Mouse (Mus musculus) forebrain, embryonic 16.5 days (tissue): ENCODE data around the gene Rbp7. TPM values are rescaled to one million over a fixed set of nuclear protein-coding genes. Genes with fewer than 3 reads are reported as not detected.

Experiments used
- ATAC-seq: fragments of 200-750 bp; cut with Nextera tagmentation; 2 replicates; pipeline ENCODE4 v1.8.0; 2017; ENCODE audit warnings: mild to moderate bottlenecking, moderate library complexity
- H3K27ac ChIP-seq: fragments of 300-500 bp; sonication (generic); 2 replicates; pipeline ENCODE4 v1.5.1; 2014; ENCODE audit warnings: low read length, control low read depth
- H3K27me3 ChIP-seq: fragments of 300-500 bp; sonication (generic); replicated peaks from 2 replicates; pipeline ENCODE4 v1.6.1; 2014; ENCODE audit warnings: low read length; ENCODE audit not compliant: control insufficient read depth, insufficient read depth
- H3K36me3 ChIP-seq: fragments of 300-500 bp; sonication (generic); 2 replicates; pipeline ENCODE4 v1.6.1; 2014; ENCODE audit not compliant: control insufficient read depth, insufficient read depth
- H3K4me1 ChIP-seq: fragments of 300-500 bp; sonication (generic); replicated peaks from 2 replicates; pipeline ENCODE4 v1.6.1; 2014; ENCODE audit warnings: low read length; ENCODE audit not compliant: control insufficient read depth, insufficient read depth
- H3K4me2 ChIP-seq: fragments of 300-500 bp; sonication (generic); 2 replicates; pipeline ENCODE4 v1.6.1; 2014; ENCODE audit warnings: mild to moderate bottlenecking, low read length, control low read depth
- H3K4me3 ChIP-seq: fragments of 300-500 bp; sonication (generic); replicated peaks from 2 replicates; pipeline ENCODE4 v1.5.1; 2014; ENCODE audit warnings: mild to moderate bottlenecking, low read length, control low read depth
- H3K9ac ChIP-seq: fragments of 300-500 bp; sonication (generic); replicated peaks from 2 replicates; pipeline ENCODE4 v1.6.1; 2014; ENCODE audit warnings: low read depth, low read length, control low read depth
- H3K9me3 ChIP-seq: fragments of 300-500 bp; sonication (generic); 2 replicates; pipeline ENCODE4 v1.6.1; 2016; ENCODE audit warnings: low read length; ENCODE audit not compliant: control insufficient read depth
- WGBS: fragments of 180-500 bp; shearing (Covaris S2); extraction: QIAGEN DNeasy Blood & Tissue Kit; methylation state at CpG from one replicate; pipeline ENCODE4 v1.1.7; 2014; 5-methylcytosine and 5-hydroxymethylcytosine counted together
- polyA plus RNA-seq: library from polyadenylated mRNA; unstranded; fragments of >200 nt; fragmentation: Nextera tagmentation; extraction: Ambion mirVana; gene quantifications from 2 replicates; pipeline ENCODE4 v1.2.1, GENCODE M21; 2015

Rbp7 gene
- not detected in 2 replicates for polyA plus RNA-seq

GRCm38 (mm10) chr4:149454879-149455278, at the start of gene Rbp7:
TSS of gene Rbp7 (minus strand) at chr4:149454978.
- no peak for ATAC-seq
- Histone ChIP-seq H3K9ac (no peak within 1 kb of the TSS), H3K27ac (no peak within 1 kb of the TSS), H3K9me3 (no peaks in the 10 kb centered on the region), H3K4me1 (no peaks in the 10 kb centered on the region), H3K36me3 (no peaks in the 10 kb centered on the region), H3K4me2 (no peak within 1 kb of the TSS), H3K4me3 (no peak within 1 kb of the TSS), H3K27me3 (no peaks in the 10 kb centered on the region)
- WGBS = 64% methylated on average over 8 of the region's 8 CpGs

DNA sequence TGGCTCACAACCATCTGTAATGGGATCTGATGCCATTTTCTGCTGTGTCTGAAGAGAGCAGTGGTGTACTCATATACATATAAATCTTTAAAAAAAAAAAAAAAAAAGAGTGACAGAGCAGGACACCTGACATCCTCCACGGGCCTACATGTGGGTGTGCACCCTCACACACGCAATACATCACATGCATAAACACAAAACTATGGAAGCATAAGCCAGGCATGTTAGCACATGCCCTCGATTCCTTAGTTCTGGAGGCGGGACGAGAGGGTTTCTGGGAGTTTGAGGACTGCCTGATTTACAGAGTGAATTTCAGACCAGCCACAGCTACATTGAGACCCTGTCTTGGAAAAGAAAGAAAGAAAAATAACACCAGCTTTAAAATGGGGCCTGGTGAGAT, 49.6 kb upstream of the Rbp7 start:
- no peak for ATAC-seq
- Histone ChIP-seq H3K36me3 (peaks cover 9% of the 10 kb centered on the region), H3K9me3 (no peaks in the 10 kb centered on the region), H3K9ac (no peak overlapping the region), H3K27me3 (no peaks in the 10 kb centered on the region), H3K4me1 (0 out of 2 replicates have a peak, but pooled peaks cover 5% of the 10 kb centered on the region), H3K4me2 (no peak overlapping the region), H3K27ac (no peak overlapping the region), H3K4me3 (no peak overlapping the region)
- 45% methylated on average over 5 of the region's 5 CpGs for WGBS

- Histone ChIP-seq H3K4me3 (no peak overlapping the region), H3K9ac (no peak overlapping the region), H3K4me1 (peaks cover 11% of the 10 kb centered on the region; the same call in 1 of the 2 replicates), H3K27me3 (no peaks in the 10 kb centered on the region), H3K27ac (no peak overlapping the region), H3K36me3 (peaks cover 23% of the 10 kb centered on the region), H3K4me2 (no peak overlapping the region), H3K9me3 (no peaks in the 10 kb centered on the region)
- ATAC-seq = no peak
- WGBS = 53% methylated on average over 5 of the region's 5 CpGs
These were observed 45.0 kb upstream of the Rbp7 start for GRCm38 (mm10) chr4:149499790-149500189.

- no peaks in the 10 kb centered on the region for H3K9me3 ChIP-seq
- no peak overlapping the region for H3K4me3 ChIP-seq
- WGBS = 74% methylated on average over 8 of the region's 8 CpGs
- H3K27me3 ChIP-seq = no peaks in the 10 kb centered on the region
- no peak overlapping the region for H3K27ac ChIP-seq
- peaks cover 6% of the 10 kb centered on the region; the same call in 1 of the 2 replicates for H3K4me1 ChIP-seq
- no peak overlapping the region for H3K9ac ChIP-seq
- no peak overlapping the region for H3K4me2 ChIP-seq
- peaks cover 25% of the 10 kb centered on the region for H3K36me3 ChIP-seq
- no peak for ATAC-seq
These were observed 44.1 kb upstream of the Rbp7 start for GRCm38 (mm10) chr4:149498901-149499300.

DNA sequence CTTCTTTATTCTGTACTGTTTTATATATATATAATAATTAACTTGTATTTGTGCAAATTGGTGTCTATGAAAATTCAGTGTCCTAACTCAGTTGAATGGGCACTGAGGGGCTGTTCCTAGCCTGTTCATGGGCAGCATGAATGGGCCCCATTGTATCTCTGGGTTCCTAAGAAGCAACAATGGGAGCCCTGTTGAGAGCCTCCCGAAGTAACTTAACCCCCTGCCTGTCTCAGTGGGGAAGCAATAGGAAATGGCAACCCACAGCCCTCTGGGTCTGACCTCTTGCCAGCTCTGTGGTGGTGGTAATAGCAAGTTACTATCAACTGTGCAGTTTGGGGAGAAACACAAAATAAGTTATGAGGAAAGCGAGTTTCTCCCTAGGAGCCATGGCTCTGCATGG, 41.8 kb upstream of the Rbp7 start:
- Histone ChIP-seq H3K27ac (no peak overlapping the region), H3K36me3 (peaks cover 25% of the 10 kb centered on the region), H3K4me2 (no peak overlapping the region), H3K4me1 (peaks cover 6% of the 10 kb centered on the region; the same call in 1 of the 2 replicates), H3K4me3 (no peak overlapping the region), H3K27me3 (no peaks in the 10 kb centered on the region), H3K9ac (no peak overlapping the region), H3K9me3 (no peaks in the 10 kb centered on the region)
- peak; percentile 75; the same call in 1 of the 2 replicates for ATAC-seq
- 0% methylated on average over 2 of the region's 2 CpGs for WGBS

- no peak for ATAC-seq
- Histone ChIP-seq H3K9ac (no peak overlapping the region), H3K36me3 (peaks cover 46% of the 10 kb centered on the region), H3K9me3 (no peaks in the 10 kb centered on the region), H3K4me2 (no peak overlapping the region), H3K27ac (no peak overlapping the region), H3K27me3 (no peaks in the 10 kb centered on the region), H3K4me1 (peaks cover 9% of the 10 kb centered on the region), H3K4me3 (no peak overlapping the region)
- 98% methylated on average over 3 of the region's 3 CpGs for WGBS
These were observed 36.4 kb upstream of the Rbp7 start for GRCm38 (mm10) chr4:149491151-149491550.

DNA sequence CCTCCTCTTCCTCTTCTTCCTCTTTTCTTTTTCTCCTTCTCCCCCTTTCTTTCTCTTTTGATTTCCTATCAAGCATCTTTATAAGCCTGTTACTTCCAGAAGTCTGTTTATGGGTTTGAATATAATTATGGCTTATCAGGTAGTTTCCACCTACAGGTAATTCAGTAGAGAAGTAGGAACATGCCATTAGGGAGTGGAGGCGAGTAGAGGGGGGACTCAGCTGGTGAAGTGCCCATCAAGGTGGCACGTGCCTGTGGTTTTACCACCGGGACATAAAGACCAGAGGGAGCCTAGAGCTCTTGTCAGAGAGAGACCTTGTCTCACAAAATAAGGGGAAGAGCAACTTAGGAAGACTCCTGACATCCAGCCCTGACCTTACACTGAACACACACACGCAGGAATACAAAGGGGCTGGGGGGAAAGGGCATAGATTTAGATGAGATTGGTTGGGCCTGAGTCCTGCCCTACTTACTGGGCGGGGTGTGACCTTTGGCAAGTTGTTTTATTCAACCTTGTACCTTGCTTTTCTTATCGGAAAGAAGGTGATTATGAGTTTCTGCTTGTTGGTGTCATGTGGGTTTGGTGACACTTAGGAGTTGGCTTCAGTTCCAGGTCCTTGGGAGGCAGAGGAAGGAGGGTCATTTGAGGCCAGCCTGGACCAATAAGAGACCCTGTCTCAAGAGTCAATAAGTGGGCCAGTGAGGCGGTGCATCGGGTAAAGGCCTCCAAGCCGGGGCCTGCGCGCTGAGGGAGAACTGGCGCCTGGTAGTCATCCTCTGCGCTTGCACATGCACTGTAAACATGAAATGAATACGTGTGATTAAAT, 34.9 kb upstream of the Rbp7 start:
- no peak overlapping the region for H3K4me3 ChIP-seq
- WGBS = 94% methylated on average over 14 of the region's 14 CpGs
- peaks cover 35% of the 10 kb centered on the region for H3K36me3 ChIP-seq
- no peaks in the 10 kb centered on the region for H3K27me3 ChIP-seq
- no peak overlapping the region for H3K27ac ChIP-seq
- no peak overlapping the region for H3K4me2 ChIP-seq
- no peaks in the 10 kb centered on the region for H3K9me3 ChIP-seq
- H3K9ac ChIP-seq = no peak overlapping the region
- H3K4me1 ChIP-seq = peaks cover 14% of the 10 kb centered on the region
- no peak for ATAC-seq

- no peak overlapping the region for H3K9ac ChIP-seq
- H3K36me3 ChIP-seq = peaks cover 35% of the 10 kb centered on the region
- no peak overlapping the region for H3K4me2 ChIP-seq
- H3K4me1 ChIP-seq = peaks cover 18% of the 10 kb centered on the region
- no peak for ATAC-seq
- no peaks in the 10 kb centered on the region for H3K9me3 ChIP-seq
- no peak overlapping the region for H3K4me3 ChIP-seq
- WGBS = 94% methylated on average over 12 of the region's 12 CpGs
- no peaks in the 10 kb centered on the region for H3K27me3 ChIP-seq
- no peak overlapping the region for H3K27ac ChIP-seq
These were observed 33.0 kb upstream of the Rbp7 start for GRCm38 (mm10) chr4:149487729-149488128.

GRCm38 (mm10) chr4:149485825-149486206, 31.0 kb upstream of the Rbp7 start:
- Histone ChIP-seq H3K4me1 (peaks cover 18% of the 10 kb centered on the region), H3K36me3 (peaks cover 24% of the 10 kb centered on the region), H3K4me3 (peak overlapping the region; percentile 79), H3K27me3 (no peaks in the 10 kb centered on the region), H3K4me2 (peak overlapping the region; percentile 93), H3K9me3 (no peaks in the 10 kb centered on the region), H3K27ac (peak overlapping the region; percentile 71), H3K9ac (peak overlapping the region; percentile 79)
- under 1% methylated on average over 10 of the region's 10 CpGs for WGBS
- no peak for ATAC-seq
